Mouse (Mus musculus) liver, embryonic 14.5 days (tissue): Measurements from ENCODE around the gene Ak5.

Source experiments
- CTCF ChIP-seq: IDR thresholded peaks from 2 replicates; pipeline ENCODE4 v1.5.1; 2016; ENCODE audit warnings: antibody characterized with exemption, low read depth, control low read depth
- EP300 ChIP-seq: IDR thresholded peaks from 2 replicates; pipeline ENCODE4 v1.6.1; 2016; ENCODE audit warnings: antibody characterized with exemption, low read depth

GRCm38 (mm10) chr3:152477796-152478527 is 190.2 kb downstream of the Ak5 start:
- TF ChIP-seq CTCF (peak; percentile 90), EP300 (no peak)
